Mouse (Mus musculus) C2C12 (cell line): ENCODE data around the gene Prlr. TPM values are rescaled to one million over a fixed set of nuclear protein-coding genes. Genes with fewer than 3 reads are reported as not detected.

Experiments used
- H3K27me3 ChIP-seq: one replicate; pipeline ENCODE4 v1.6.1; 2011; ENCODE audit not compliant: control insufficient read depth, insufficient read depth, insufficient read length
- H3K36me3 ChIP-seq: one replicate; pipeline ENCODE4 v1.6.1; 2011; ENCODE audit not compliant: control insufficient read depth, insufficient read depth
- H3K4me3 ChIP-seq: one replicate; pipeline ENCODE4 v1.5.1; 2011; ENCODE audit warnings: mild to moderate bottlenecking, control low read depth; ENCODE audit not compliant: poor library complexity, insufficient read depth, severe bottlenecking
- H3K79me2 ChIP-seq: one replicate; pipeline ENCODE4 v1.6.1; 2011; ENCODE audit not compliant: control insufficient read depth, insufficient read depth
- H3K79me3 ChIP-seq: one replicate; pipeline ENCODE4 v1.6.1; 2011; ENCODE audit warnings: low read depth, control low read depth
- H3ac ChIP-seq: one replicate; pipeline ENCODE3; 2011; ENCODE audit warnings: low read depth; ENCODE audit not compliant: control insufficient read depth, insufficient read length
- CEBPB ChIP-seq: IDR thresholded peaks from one replicate; pipeline ENCODE4 v1.6.1; 2011; ENCODE audit warnings: low read depth, mild to moderate bottlenecking, control low read depth, moderate library complexity
- CTCF ChIP-seq: IDR thresholded peaks from one replicate; pipeline ENCODE4 v1.5.1; 2011; ENCODE audit not compliant: control insufficient read depth, insufficient read depth, insufficient read length
- FOSL1 ChIP-seq: IDR thresholded peaks from one replicate; pipeline ENCODE4 v1.8.0; 2011; ENCODE audit warnings: mild to moderate bottlenecking, low read length; ENCODE audit not compliant: poor library complexity, insufficient read depth, severe bottlenecking
- MAX ChIP-seq: IDR thresholded peaks from one replicate; pipeline ENCODE4 v1.6.1; 2011; ENCODE audit warnings: mild to moderate bottlenecking, control low read depth
- MYOD1 ChIP-seq: IDR thresholded peaks from one replicate; pipeline ENCODE4 v1.6.1; 2011; ENCODE audit warnings: low read depth; ENCODE audit not compliant: control insufficient read depth, insufficient read length
- MYOG ChIP-seq: IDR thresholded peaks from one replicate; pipeline ENCODE4 v1.6.1; 2011; ENCODE audit not compliant: control insufficient read depth, insufficient read length; ENCODE audit errors: extremely low read depth
- USF1 ChIP-seq: IDR thresholded peaks from one replicate; pipeline ENCODE4 v1.6.1; 2011; ENCODE audit warnings: low read depth, mild to moderate bottlenecking, control low read depth, moderate library complexity
- long read RNA-seq, 2 experiments: library from polyadenylated mRNA; unstranded; transcript quantifications; one replicate each; pipeline ENCODE4 v2.0.0; 2019 to 2020
- polyA plus RNA-seq: library from polyadenylated mRNA; unstranded; fragments of >200 nt; fragmentation: generic; extraction: Trizol; gene quantifications from one replicate; pipeline ENCODE4 v1.2.1, GENCODE M21; 2012; ENCODE audit warnings: missing spikeins

Gene Prlr
- polyA plus RNA-seq = 0.07 TPM
- long read RNA-seq, experiment 1 = 0 reads
- long read RNA-seq, experiment 2 = 0 reads

GRCm38 (mm10) chr15:10177083-10177482 lies at the start of gene Prlr:
TSS of gene Prlr (plus strand) at chr15:10177238.
- Histone ChIP-seq H3ac (no peak within 1 kb of the TSS), H3K79me2 (no peaks in the 10 kb centered on the region), H3K27me3 (peaks cover 3% of the 10 kb centered on the region), H3K36me3 (no peaks in the 10 kb centered on the region), H3K79me3 (no peaks in the 10 kb centered on the region), H3K4me3 (no peak within 1 kb of the TSS)
- TF ChIP-seq USF1 (no peak), CEBPB (no peak), CTCF (no peak), MYOD1 (no peak), FOSL1 (no peak)

GRCm38 (mm10) chr15:10133781-10134180 lies 43.3 kb upstream of the Prlr start:
- H3K4me3 ChIP-seq = no peak overlapping the region
- no peak overlapping the region for H3ac ChIP-seq
- no peaks in the 10 kb centered on the region for H3K79me3 ChIP-seq
- H3K27me3 ChIP-seq = no peaks in the 10 kb centered on the region
- no peaks in the 10 kb centered on the region for H3K36me3 ChIP-seq
- TF ChIP-seq CEBPB (no peak), CTCF (no peak), MAX (no peak), MYOG (no peak), MYOD1 (no peak), USF1 (no peak), FOSL1 (no peak)
- H3K79me2 ChIP-seq = no peaks in the 10 kb centered on the region

GRCm38 (mm10) chr15:10134889-10135288 lies 42.1 kb upstream of the Prlr start:
- H3K36me3 ChIP-seq = no peaks in the 10 kb centered on the region
- no peak overlapping the region for H3K4me3 ChIP-seq
- no peak overlapping the region for H3ac ChIP-seq
- no peaks in the 10 kb centered on the region for H3K79me3 ChIP-seq
- no peaks in the 10 kb centered on the region for H3K79me2 ChIP-seq
- H3K27me3 ChIP-seq = no peaks in the 10 kb centered on the region
- TF ChIP-seq CTCF (no peak), CEBPB (no peak), USF1 (no peak), FOSL1 (no peak), MYOD1 (no peak), MYOG (no peak), MAX (no peak)

- TF ChIP-seq FOSL1 = no peak
- TF ChIP-seq MYOD1 = peak; percentile 22
- no peak for TF ChIP-seq CTCF
- no peaks in the 10 kb centered on the region for H3K36me3 ChIP-seq
- H3K79me3 ChIP-seq = no peaks in the 10 kb centered on the region
- no peaks in the 10 kb centered on the region for H3K27me3 ChIP-seq
- no peaks in the 10 kb centered on the region for H3K79me2 ChIP-seq
- no peak overlapping the region for H3K4me3 ChIP-seq
- H3ac ChIP-seq = no peak overlapping the region
Measured at GRCm38 (mm10) chr15:10144520-10144919, 32.5 kb upstream of the Prlr start.

GRCm38 (mm10) chr15:10148196-10148595 lies 28.8 kb upstream of the Prlr start:
- Histone ChIP-seq H3K27me3 (no peaks in the 10 kb centered on the region), H3K79me3 (no peaks in the 10 kb centered on the region), H3ac (no peak overlapping the region), H3K79me2 (no peaks in the 10 kb centered on the region), H3K4me3 (no peak overlapping the region), H3K36me3 (no peaks in the 10 kb centered on the region)
- TF ChIP-seq MAX (no peak), USF1 (no peak), CTCF (no peak), MYOG (no peak), CEBPB (no peak), MYOD1 (no peak), FOSL1 (no peak)

GRCm38 (mm10) chr15:10160663-10161062 lies 16.4 kb upstream of the Prlr start:
- H3ac ChIP-seq = no peak overlapping the region
- TF ChIP-seq MYOG = no peak
- no peak for TF ChIP-seq FOSL1
- no peak for TF ChIP-seq CEBPB
- TF ChIP-seq USF1 = no peak
- no peak for TF ChIP-seq MAX

More at GRCm38 (mm10) chr15:10160663-10161062, 16.4 kb upstream of the Prlr start:
- H3K79me2 ChIP-seq = no peaks in the 10 kb centered on the region
- H3K36me3 ChIP-seq = no peaks in the 10 kb centered on the region
- H3K4me3 ChIP-seq = no peak overlapping the region
- H3K79me3 ChIP-seq = no peaks in the 10 kb centered on the region
- no peaks in the 10 kb centered on the region for H3K27me3 ChIP-seq
